Mouse (Mus musculus) thymus, adult 2 months (tissue): ENCODE measurements around the gene Tsga10. TPM values are rescaled to one million over a fixed set of nuclear protein-coding genes. Genes with fewer than 3 reads are reported as not detected.
"Not testable (repeated sequence)": the region's sequence is repeated elsewhere in the genome, so short reads cannot be mapped to it uniquely, and the experiment has no call there.

Experiments
- DNase-seq: peaks from one replicate; pipeline ENCODE4 v3.0.0; 2021
- H3K27ac ChIP-seq: fragments of 200-500 bp; 2 replicates; pipeline ENCODE4 v1.5.1; 2012; ENCODE audit warnings: low read length, control low read depth; ENCODE audit not compliant: control insufficient read depth, insufficient read depth
- H3K27me3 ChIP-seq: fragments of 200-500 bp; 2 replicates; pipeline ENCODE4 v1.6.1; 2012; ENCODE audit warnings: mild to moderate bottlenecking, low read length, moderate library complexity, mixed read lengths; ENCODE audit not compliant: control insufficient read depth, insufficient read depth
- H3K36me3 ChIP-seq: fragments of 200-500 bp; 2 replicates; pipeline ENCODE4 v1.6.1; 2012; ENCODE audit warnings: mild to moderate bottlenecking, low read length, moderate library complexity; ENCODE audit not compliant: control insufficient read depth, insufficient read depth
- H3K4me1 ChIP-seq: fragments of 200-500 bp; replicated peaks from 2 replicates; pipeline ENCODE4 v1.6.1; 2012; ENCODE audit warnings: low read length; ENCODE audit not compliant: control insufficient read depth, insufficient read depth
- H3K4me3 ChIP-seq: fragments of 200-500 bp; 2 replicates; pipeline ENCODE4 v1.5.1; 2012; ENCODE audit warnings: mild to moderate bottlenecking, low read length, control low read depth, moderate library complexity; ENCODE audit not compliant: control insufficient read depth, insufficient read depth
- CTCF ChIP-seq: fragments of 200-500 bp; IDR thresholded peaks from 2 replicates; pipeline ENCODE4 v1.5.1; 2012; ENCODE audit warnings: mild to moderate bottlenecking, control low read depth, low read length, moderate library complexity, borderline replicate concordance; ENCODE audit not compliant: control insufficient read depth, poor library complexity, insufficient read depth; ENCODE audit errors: extremely low read depth
- POLR2A ChIP-seq: fragments of 200-500 bp; IDR thresholded peaks from 2 replicates; pipeline ENCODE4 v1.6.1; 2012; ENCODE audit warnings: mild to moderate bottlenecking, low read length, control low read depth, moderate library complexity; ENCODE audit not compliant: control insufficient read depth, poor library complexity, insufficient read depth; ENCODE audit errors: extremely low read depth
- WGBS: fragments of 180-500 bp; shearing (Covaris S2); methylation state at CpG from one replicate; pipeline ENCODE4 v1.1.7; 2018; 5-methylcytosine and 5-hydroxymethylcytosine counted together
- polyA plus RNA-seq: library from polyadenylated mRNA; depleted of rRNA; stranded (reverse); fragments of >200 nt; gene quantifications from 2 replicates; pipeline ENCODE4 v1.2.3, GENCODE M21; 2012

Tsga10 gene
- polyA plus RNA-seq, 1 experiment, result 0.97 TPM

GRCm38 (mm10) chr1:37865401-37866215, 621 bp downstream of the Tsga10 start:
- no peak for DNase-seq
- Histone ChIP-seq H3K27ac (peak overlapping the region; percentile 16; the same call in 1 of the 2 replicates), H3K4me1 (0 out of 2 replicates have a peak, but pooled peaks cover 4% of the 10 kb centered on the region), H3K36me3 (no peaks in the 10 kb centered on the region), H3K4me3 (peak overlapping the region; percentile 82), H3K27me3 (no peaks in the 10 kb centered on the region)
- TF ChIP-seq CTCF, result no peak
- TF ChIP-seq POLR2A, result no peak
- WGBS, result 12% methylated on average over 23 of the region's 23 CpGs

GRCm38 (mm10) chr1:37864511-37865400, 1.5 kb downstream of the Tsga10 start:
- H3K4me3 ChIP-seq, result peak overlapping the region; percentile 82
- TF ChIP-seq CTCF (peak; percentile 64; the same call in 1 of the 2 replicates), POLR2A (peak; percentile 68)
- no peaks in the 10 kb centered on the region for H3K36me3 ChIP-seq
- peak; percentile 99 for DNase-seq
- 0 out of 2 replicates have a peak, but pooled peaks cover 4% of the 10 kb centered on the region for H3K4me1 ChIP-seq
- H3K27me3 ChIP-seq, result no peaks in the 10 kb centered on the region
- H3K27ac ChIP-seq, result peak overlapping the region; percentile 16; the same call in 1 of the 2 replicates
- under 1% methylated on average over 87 of the region's 90 CpGs for WGBS

- Histone ChIP-seq H3K27ac (no peak overlapping the region), H3K4me1 (no peaks in the 10 kb centered on the region), H3K27me3 (no peaks in the 10 kb centered on the region), H3K4me3 (no peak overlapping the region), H3K36me3 (no peaks in the 10 kb centered on the region)
- no peak for DNase-seq
- WGBS, result 95% methylated on average over 2 of the region's 2 CpGs
- no peak for TF ChIP-seq POLR2A
- TF ChIP-seq CTCF, result no peak
Observed at GRCm38 (mm10) chr1:37850696-37851095, 15.5 kb downstream of the Tsga10 start.

DNA sequence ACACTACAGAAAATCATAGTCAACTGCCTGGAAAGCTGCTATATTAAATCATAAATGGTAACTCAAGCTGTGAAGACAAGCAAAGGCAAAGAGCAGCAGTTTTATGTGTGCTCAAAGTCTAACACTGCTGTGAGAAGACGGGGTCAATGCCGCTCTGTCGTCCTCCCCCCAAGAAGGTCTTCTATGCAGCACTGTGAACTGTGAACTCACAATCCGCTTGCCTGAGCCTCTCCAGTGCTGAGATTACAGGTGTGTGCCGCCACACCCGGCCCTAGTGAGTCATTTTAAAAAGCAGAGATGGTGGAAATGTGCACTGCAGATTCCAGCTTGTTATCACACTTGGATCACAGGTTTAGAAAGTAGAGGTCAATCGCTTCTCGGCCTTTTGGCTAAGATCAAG, 19.4 kb downstream of the Tsga10 start:
- TF ChIP-seq POLR2A (no peak), CTCF (no peak)
- H3K27me3 ChIP-seq, result no peaks in the 10 kb centered on the region
- H3K36me3 ChIP-seq, result no peaks in the 10 kb centered on the region
- H3K4me1 ChIP-seq, result no peaks in the 10 kb centered on the region
- no peak overlapping the region for H3K27ac ChIP-seq
- 93% methylated on average over 8 of the region's 8 CpGs for WGBS
- DNase-seq, result no peak
- H3K4me3 ChIP-seq, result no peak overlapping the region

DNA sequence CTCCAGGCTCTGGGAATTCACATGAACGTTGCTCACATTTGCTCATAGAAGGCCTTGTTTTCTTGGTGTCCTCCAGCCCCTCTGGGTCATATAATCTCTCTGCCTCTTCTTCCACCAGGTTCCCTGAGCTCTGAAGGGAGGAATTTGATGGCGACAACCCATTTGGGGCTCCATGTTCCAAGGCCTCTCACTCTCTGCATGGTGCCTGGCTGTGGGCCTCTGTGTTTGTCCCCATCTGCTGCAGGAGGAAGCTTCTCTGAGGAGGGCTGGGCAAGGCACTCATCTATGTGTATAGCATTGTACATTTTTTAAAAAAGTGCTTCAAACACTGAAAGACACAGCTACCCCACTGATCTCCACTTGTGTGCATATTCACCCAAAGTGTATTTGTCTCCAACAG, 34.5 kb downstream of the Tsga10 start:
- WGBS, result 94% methylated on average over 2 of the region's 2 CpGs
- Histone ChIP-seq H3K27me3 (no peaks in the 10 kb centered on the region), H3K4me3 (no peak overlapping the region), H3K27ac (no peak overlapping the region), H3K4me1 (no peaks in the 10 kb centered on the region), H3K36me3 (no peaks in the 10 kb centered on the region)
- TF ChIP-seq CTCF (no peak), POLR2A (no peak)
- DNase-seq, result no peak

- H3K27me3 ChIP-seq, H3K4me3 ChIP-seq, DNase-seq, H3K27ac ChIP-seq, H3K36me3 ChIP-seq, H3K4me1 ChIP-seq: not testable (repeated sequence)
- 92% methylated on average over 1 of the region's 1 CpGs for WGBS
Observed at GRCm38 (mm10) chr1:37802291-37802690, 63.9 kb downstream of the Tsga10 start.
